Mouse (Mus musculus) fat pad, adult 2 months (tissue): ENCODE data around the gene Stn1.
"Not testable (repeated sequence)": the region's sequence is repeated elsewhere in the genome, so short reads cannot be mapped to it uniquely, and the experiment has no call there.

Experiments
- DNase-seq: peaks from one replicate; pipeline ENCODE4 v3.0.0-alpha.2; 2011; ENCODE audit warnings: low read depth, low spot score; ENCODE audit errors: extremely low read depth

Gene Stn1

DNA sequence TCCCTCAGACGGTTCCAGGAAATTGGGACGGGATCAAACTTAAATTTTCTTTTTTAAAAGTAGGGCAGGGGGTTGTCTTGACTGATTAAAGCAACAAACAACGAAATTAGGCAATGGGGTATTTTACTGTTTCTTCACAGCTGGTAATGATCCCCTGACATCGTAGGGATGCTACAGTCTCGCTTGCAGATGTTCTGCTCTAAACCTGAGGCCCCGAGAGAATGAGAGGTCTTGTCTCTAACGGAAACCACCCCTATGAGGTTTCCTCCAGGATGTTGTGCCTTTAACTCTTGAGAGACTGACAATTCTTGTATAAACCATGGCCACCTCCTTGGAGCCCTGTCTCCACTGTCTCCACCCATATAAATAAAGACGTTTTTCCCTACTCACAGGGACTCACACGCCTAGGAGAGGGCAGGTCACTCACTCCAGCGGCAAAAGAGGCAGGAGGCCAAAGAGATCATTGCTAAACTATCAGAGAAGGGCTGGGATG, at the start of gene Stn1:
TSS of gene Stn1 (minus strand) at position 208 of the 493 bp plus-strand sequence.
- no peak for DNase-seq

DNA sequence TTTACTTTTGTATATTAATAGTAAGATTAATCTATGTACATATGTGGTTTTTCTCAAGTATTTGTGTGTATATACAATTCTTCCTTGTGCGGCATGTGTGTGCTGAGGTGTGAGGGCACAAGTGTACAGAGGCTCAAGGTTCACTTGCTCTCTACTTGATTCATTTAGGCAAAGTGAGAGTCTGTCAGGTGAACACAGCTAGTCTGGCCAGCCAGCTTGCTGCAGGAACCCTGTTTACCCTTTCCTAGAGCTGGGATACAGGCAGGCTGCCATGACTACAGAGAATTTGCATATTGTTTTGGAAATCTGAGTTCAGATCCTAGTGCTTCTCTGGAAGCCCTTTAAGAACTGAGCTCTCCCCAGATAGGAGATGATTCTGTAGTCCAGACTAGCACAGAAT, 49.7 kb upstream of the Stn1 start:
- no peak for DNase-seq

DNA sequence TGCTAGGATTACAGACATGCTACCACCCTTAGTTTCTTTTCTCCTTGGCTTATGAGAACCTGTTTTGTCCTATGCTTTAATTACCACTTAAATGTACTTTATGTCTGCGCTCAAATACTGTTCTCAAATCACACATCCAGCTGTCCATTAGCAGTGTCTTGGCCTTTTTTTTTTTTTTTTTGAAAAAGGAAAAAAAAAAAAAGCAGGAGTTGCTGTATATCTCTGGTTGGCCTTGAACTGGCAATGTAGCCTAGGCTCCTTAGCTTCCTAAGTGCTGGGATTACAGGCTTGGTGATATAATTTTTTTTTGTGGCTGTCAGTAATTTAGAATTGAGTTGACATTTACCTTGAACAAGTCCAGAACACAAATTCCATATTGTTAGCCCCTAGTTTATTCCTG, 48.5 kb upstream of the Stn1 start:
- DNase-seq, result no peak

DNA sequence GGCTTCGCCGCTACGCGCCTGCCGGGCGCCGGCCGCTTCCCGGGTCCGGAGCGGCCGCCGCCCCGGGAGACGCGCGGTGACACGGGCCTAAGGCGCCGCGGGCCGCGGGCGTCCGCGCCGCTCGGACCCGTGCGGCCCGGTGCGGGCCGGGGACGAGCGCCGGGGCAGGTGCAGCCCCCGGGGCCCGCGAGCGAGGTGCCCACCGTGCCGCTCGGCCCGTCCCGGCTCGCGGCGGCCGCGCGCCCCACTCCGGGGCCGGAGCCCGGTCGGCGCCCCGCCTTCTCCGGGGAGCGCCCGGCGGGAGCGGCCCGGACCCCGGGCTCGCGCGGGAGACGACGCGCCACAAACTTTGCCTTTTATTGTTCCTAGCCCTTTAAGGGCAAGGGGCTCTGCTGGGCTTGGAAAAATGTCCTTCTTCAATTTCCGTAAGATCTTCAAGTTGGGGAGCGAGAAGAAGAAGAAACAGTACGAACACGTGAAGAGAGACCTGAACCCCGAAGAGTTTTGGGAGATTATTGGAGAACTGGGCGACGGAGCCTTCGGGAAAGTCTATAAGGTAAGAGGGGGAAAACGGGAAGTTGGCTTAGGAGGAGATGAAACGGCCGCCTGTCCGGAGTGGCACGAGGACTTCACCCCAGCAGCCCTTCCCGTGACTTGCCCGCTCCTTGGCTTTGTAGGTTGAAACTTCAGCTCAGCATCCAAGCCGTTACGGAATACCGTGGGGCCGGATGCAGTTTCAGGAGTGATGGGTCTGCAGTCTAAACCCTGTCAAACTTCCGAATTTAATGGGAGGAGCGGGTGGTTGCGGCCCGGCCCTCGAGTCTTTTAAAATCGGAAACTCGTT, 42.7 kb upstream of the Stn1 start:
- DNase-seq, result no peak

DNA sequence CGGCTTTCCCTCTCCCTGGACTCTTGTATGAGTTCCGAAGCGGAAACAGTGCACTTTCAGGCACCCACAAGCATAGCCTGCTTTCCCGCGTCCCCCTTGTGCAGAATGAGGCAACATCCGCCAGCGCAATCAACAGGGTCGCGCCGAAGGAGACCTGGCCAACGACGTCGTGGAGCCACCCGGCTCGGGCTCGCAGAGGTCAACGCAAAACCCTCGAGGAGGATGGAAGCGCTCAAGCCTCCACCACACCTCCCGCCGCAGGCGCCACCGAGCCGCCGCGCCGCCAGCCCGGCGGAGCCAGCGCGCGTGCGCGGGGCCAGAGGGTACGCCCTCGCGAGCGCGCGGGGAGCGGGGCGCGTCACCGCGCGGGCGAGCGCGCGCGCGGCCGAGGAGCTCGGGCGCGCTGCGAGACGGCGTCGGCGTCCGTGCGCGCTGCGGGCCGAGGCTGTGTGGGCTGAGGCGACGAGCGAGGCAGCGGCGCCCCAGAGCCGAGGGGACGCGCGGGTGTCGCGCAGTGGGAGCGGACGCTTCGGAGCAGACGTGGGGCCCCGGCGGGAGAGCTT, 42.0 kb upstream of the Stn1 start, which contains the start of gene Slk:
TSS of gene Slk (plus strand) at position 454 of the 563 bp plus-strand sequence.
- DNase-seq, result no peak

DNA sequence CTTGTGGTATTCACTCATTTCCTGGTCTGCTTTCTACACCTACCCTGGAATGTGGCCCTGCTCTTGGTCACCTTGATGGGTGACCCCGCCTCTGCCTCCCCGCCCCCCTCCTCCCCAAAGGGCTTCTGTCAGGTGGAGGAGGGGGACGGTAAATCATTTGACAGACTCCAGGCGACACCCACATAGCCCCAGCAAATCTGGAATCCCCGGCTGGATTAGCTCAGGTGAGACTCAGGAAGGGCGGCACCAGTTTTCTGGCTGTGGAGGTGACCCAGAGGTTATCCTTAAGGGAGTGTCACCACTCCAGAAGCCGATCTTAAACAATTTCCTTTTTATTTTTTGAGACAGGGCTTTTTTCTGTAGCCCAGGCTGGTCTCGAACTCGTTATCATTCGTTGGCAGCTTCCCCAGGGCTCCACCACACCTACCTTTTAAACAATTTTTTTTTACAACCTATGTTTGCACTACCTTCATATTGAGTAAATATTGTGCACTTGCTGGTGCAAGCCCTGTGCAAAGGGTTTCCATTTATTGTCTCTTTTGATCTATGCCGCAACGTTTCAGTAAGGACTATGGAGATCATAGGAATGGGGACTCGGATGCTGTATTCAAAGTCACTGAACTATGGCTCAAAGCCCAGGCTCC, 41.4 kb upstream of the Stn1 start:
- DNase-seq, result no peak

DNA sequence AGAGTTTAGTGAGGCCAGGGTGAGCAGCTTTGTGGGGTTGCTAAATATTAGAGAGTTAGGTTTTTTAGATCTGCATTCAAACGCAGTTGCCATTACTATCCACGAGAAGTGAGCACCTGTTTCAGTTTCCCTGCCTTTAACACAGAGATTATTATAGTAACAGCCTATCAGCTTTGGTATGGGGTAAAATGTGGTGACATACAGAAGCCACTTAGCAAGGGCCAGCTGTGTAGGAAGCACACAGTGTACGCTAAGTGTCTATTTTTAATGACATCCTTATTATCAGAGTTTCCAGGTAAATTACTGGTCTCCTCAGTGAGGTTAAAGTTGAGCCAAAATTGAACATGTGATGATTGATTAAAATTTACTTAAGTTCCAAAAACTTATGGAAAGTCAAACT, 36.4 kb upstream of the Stn1 start:
- DNase-seq, result no peak

DNA sequence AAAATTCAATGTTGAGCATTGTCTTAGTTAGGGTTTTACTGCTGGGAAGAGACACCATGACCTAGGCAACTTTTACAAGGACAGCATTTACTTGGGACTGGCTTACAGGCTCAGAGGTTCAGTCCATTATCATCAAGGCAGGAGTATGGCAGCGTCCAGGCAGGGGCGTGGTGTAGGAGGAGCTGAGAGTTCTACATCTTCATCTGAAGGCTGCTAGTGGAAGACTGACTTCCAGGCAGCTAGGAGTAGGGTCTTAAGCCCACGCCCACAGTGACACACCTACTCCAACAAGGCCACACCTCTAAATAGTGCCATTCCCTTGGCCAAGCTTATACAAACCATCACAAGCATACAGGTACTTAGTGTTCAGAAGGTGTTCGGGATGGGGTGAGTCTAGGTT, 34.7 kb upstream of the Stn1 start:
- not testable (repeated sequence) for DNase-seq

DNA sequence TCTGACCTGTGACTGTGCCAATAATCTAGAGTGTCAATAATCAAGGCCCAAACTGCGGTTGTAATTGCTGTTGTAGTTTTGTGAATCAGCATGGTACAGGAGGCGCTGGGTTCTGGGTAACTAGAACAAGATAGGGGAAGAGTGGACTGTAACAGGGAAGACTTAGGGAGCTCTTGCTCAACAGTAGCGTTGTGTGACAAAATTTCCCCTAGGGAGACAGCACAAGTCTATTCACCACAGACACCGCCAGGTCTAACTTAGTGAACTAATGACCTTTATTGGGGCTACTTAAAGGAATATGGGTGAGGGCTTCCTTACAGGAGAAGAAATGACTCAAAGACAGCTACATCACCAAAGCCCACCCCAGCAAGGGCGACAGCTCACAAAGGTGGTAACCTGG, 32.7 kb upstream of the Stn1 start:
- DNase-seq, result peak; percentile 52

DNA sequence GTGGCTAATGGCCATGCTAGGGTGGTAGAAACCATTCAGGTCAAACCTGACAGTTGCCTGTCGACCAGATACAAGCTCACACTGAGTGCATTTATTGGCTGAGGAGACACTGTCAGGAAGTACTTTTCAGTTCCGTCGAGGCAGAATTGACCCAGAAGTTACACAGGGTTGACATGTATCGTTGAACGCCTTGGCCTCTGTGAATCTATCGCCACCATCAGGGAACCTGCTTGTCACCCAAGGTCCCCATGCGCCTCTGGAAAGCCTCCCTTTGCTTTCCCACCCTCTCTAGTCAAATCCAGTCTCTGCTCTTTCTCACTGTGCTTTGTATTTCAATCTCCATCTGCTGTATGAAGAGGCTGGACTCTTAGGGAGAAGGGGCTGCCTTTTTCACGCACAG, 28.7 kb upstream of the Stn1 start:
- no peak for DNase-seq

DNA sequence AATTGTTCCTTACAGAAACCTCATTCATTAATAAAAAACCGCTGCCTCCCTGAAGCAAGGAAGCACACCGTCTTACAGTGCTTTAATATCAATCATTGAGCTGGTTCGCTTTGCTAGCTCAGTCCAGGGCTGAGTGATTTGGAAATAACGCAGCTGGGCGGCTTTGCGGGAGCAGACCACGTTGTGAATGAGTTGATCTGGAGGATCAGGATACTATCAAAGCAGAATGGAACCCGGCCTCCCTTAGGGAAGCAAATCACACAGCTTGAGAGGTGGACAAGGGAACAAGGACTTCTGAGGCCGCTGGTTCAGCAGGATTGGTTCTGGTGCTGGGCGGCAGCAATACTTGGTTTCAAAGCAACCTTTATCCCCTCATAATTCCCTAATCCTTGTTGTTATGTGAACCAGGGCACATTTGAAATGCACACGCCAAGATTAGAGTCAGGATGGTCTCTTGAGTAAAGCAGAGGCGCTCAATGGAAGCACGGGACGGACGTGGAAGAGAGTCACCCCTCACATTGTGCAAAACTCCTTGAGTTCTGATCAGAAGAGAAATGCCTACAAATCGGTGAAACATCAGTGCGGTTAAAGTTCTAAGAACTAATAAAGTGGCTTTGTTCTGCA, 27.8 kb upstream of the Stn1 start:
- DNase-seq, result no peak

DNA sequence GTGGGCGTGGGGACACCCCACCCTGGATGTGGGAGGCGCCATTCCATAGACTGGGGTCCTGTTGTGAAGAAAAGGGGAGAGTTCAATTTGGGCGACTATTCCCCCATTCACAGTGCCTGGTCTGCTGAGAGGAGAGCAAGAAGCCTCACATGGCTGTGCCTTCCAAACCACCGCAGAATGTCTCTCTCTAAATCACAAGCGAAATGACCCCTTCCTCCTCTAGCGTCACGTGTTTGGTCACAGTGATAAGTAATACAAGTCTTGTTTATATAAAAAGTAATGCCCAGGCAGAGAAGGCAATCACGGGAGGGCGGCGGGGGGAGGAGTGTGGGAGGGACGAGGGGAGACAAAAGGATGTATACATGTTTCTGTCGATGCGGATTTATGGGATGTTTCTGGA, 26.4 kb upstream of the Stn1 start:
- DNase-seq, result no peak

DNA sequence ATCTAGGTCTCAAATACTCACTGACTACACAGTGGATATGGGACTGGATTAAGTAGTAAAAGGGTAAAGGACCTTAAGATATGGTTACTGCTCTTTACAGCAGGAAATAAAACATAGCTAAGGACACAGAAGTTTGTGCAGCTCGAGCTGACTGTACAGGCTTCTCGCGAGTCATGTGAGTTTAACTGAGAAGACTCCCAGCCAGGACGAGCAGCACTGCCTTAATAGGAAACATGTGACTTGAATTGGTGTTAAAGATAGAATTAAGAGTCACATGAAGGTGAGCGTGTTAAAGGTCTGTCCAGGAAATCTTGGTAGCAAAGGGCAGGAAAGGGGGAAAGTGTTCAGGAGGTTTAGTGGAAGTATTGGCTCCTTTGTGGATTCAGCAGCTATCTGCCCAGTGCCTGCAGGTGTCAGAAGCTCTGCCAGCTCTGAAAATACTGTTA, 24.7 kb upstream of the Stn1 start:
- DNase-seq, result no peak

DNA sequence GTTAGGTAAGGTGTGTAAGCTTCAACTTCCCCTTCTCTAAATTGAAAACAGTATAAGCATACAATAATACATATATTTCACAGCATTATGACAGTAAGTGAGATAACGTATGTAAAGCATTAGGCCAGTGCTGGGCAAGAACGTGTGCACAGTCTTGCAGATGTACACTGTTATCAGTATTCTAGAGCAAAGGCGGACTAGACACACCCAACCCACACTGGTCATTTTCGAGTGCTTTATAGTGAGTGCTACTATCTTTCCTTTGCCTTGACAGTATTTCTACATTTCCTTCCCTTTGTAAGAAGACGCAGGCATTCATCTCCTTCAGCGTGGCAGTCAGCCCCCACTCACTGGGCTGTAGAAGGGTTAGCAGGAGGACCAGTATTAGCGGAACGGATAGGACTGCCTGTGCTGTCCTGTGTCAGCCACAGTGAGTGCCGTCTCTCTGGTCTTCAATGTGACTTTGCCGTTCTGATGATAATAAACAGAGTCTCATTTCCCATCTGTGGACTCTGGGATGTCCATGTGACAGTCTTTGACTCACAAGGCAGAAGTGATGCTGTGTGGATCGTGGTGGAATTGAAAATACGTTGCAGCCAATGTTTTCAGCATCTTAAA, 23.3 kb upstream of the Stn1 start:
- DNase-seq, result no peak

DNA sequence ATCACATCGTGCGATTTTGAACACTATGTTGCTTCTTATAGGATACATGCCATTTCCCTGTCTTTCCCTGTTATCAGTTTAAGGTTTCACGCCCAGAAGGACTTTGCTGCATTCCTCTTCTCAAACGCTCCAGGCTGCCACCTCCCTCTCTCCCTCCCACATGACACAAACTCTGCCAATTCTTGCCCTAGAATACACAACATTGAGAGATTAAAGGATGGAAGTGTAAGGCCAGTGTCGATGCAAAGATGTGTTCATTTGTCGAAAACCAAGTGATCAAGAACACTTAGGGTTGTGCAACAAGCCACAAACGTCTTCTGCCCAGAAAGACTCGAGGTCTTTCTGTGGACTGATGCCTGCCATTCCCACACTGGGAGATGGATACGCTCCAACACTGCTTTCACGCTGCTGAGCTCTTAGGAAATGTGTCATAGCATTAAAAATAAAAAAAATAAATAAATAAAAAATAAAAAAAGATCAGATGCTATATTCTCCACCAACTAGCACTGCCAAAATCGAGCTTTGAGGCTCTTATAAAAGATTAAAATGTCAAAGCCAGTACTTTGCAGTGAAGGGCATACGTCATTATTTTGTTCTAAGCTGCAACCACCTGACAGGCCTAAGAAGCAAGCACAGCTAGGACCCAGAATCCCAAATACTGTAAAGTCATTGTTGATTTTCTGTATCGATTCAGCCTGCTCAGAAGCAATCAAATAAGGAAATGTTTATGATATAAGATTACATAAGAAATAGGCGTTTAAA, 22.6 kb upstream of the Stn1 start:
- no peak for DNase-seq

DNA sequence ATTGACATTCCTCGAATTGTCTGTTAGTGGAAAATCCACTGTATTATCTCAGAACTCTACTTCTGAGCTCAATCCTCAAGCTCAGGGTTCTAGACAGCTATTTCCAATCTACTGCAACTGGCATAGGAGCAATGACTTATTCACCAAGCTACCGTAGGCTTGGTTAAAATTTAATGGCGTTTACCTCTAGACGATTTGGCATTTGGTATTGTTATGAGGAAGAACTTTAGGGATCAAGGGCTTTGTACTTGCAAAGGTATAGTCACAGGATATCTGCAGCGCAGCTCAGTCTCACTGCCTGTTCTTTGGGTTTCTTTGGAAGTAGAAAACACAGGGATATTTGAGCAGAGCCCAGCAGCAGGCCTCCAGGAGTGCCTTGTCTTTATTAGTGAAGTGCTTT, 21.8 kb upstream of the Stn1 start:
- no peak for DNase-seq

DNA sequence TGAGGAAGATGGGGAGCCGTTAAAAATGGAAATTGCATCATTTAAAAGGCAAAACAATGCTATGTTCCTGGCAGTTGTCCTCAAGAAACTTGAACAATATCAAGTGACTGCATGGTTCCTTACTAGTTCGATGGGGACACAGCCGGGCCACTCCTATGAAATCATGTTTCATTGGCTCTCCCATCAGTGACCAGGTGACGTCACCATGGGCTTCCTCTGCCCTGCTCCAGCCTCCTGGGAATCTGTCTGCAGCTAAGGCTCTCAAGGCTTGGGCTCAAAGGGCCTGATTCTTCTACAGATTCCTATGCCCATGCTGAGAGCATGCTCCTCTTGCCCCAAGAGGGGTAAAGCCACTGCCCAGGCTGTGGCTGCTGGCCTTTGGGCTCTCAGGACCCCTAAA, 12.3 kb upstream of the Stn1 start:
- no peak for DNase-seq

DNA sequence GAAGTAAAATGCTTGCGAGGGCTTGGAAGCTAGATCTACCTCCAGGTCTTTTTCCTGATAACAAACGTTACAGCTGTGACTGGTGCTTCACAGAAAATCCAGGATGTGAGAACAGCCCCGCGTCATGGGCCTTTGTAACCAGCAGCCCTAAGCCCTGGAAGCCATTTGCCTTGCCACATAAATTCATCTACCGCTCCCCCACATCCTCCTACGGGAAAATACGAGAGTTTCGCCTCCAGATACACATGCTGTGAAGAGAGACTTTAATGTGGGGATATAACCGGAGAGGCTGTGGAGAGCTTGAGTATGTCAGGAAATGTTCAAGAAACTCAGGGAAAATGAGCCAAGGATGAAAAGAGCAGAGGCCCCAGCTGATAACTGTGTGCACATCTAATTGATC, 11.9 kb upstream of the Stn1 start:
- no peak for DNase-seq

DNA sequence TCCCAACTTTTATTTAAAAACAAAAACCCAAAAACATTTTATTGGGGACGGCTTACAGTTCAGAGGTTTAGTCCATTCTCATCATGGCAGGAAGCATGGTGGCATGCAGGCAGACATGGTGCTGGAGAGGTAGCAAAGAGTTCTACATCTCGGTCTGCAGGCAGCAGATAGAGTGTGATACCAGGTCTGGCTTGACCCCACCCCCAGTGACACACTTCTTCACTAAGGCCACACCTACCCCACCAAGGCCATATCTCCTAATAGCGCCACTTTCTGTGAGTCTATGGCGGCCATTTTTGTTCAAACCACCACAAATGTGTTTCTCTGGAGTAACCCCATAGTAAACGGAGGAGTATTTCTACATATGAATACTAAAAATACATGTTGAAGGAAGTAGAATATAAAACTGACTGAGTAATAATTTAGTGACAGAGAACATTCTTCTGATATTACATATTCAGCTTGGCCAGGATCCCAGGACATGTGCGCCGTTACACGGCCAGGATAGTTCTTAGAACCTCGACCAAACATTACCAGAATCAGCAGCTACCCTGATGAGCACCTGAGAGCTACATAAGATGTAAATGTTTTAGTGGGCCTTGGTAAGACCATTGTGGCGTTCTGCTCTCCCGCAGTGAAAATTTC, 11.2 kb upstream of the Stn1 start:
- no peak for DNase-seq

DNA sequence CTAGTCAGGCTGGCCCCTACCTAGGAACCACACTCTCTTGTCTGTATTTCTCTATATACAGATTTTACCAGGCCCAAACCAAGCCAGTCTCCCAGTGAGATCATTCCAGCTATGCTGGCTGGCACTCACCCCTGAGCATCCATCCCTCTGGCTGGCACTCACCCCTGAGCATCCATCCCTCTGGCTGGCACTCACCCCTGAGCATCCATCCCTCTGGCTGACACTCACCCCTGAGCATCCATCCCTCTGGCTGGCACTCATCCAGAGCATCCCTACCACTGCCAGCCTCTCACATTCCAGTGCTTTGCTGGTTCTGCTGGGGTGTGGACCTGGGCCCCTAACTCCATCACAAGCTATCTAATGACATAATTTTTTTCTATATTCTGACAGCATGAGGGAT, 8.2 kb upstream of the Stn1 start:
- DNase-seq, result no peak
